Mouse (Mus musculus) heart, adult 2 months (tissue): ENCODE measurements around the gene Spata31d1b.

Experiments
- CTCF ChIP-seq: fragments of 200-600 bp; IDR thresholded peaks from 2 replicates; pipeline ENCODE4 v1.8.1; 2022; ENCODE audit warnings: antibody characterized with exemption, mild to moderate bottlenecking, moderate library complexity
- EP300 ChIP-seq: fragments of 200-500 bp; IDR thresholded peaks from 2 replicates; pipeline ENCODE4 v1.6.1; 2011; ENCODE audit warnings: low read depth, low read length, control low read depth; ENCODE audit not compliant: insufficient read depth

DNA sequence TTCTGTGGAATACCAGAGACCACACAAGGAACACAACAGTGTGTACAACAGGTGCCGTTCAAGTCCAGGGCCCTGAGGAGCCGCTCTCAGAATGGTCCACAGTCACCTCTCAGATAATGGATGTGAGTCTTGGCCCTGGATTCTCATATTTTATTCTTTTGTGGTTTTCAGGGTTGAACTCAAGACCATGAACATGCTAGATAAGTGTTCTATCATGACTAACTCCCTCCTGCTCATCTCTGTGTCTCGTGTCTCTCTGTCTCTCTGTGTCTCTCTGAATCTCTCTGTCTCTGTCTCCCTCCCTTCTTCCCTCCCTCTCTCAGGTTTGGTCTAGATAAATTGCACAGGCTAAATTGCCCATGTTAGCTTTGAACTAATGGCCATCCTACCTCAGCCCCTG lies 22.2 kb upstream of the Spata31d1b start:
- no peak for TF ChIP-seq EP300
- no peak for TF ChIP-seq CTCF
